Mouse (Mus musculus): Measurements from ENCODE around the gene Gm17349. TPM values are rescaled to one million over a fixed set of nuclear protein-coding genes. Genes with fewer than 3 reads are reported as not detected.
A peak's percentile ranks its signal among the peaks of the same experiment; 100 is the strongest.

Gene Gm17349
- polyA plus RNA-seq, 1 experiment = not detected

GRCm38 (mm10) chr15:99670964-99671670 is 34.2 kb downstream of the Gm17349 start:
- TF ChIP-seq USF1 (IDR thresholded peaks at IDR 0.05; ENCODE audit: low read depth) (no peak), MAX (IDR thresholded peaks at IDR 0.05) (no peak), MYOG (IDR thresholded peaks at IDR 0.05; ENCODE audit: control insufficient read depth, extremely low read depth, insufficient read length) (no peak)
- H3K27me3 ChIP-seq (ENCODE audit: control insufficient read depth, insufficient read depth, insufficient read length) = peaks cover 49% of the 10 kb centered on the region
- H3K79me2 ChIP-seq (ENCODE audit: control insufficient read depth, insufficient read depth) = no peaks in the 10 kb centered on the region
- no peaks in the 10 kb centered on the region for H3K79me3 ChIP-seq (ENCODE audit: low read depth)
- H3ac ChIP-seq (ENCODE audit: control insufficient read depth, insufficient read length, low read depth) = no peak overlapping the region
- no peaks in the 10 kb centered on the region for H3K36me3 ChIP-seq (ENCODE audit: control insufficient read depth, insufficient read depth)
- H3K4me3 ChIP-seq (ENCODE audit: insufficient read depth, poor library complexity, severe bottlenecking) = no peak overlapping the region

DNA sequence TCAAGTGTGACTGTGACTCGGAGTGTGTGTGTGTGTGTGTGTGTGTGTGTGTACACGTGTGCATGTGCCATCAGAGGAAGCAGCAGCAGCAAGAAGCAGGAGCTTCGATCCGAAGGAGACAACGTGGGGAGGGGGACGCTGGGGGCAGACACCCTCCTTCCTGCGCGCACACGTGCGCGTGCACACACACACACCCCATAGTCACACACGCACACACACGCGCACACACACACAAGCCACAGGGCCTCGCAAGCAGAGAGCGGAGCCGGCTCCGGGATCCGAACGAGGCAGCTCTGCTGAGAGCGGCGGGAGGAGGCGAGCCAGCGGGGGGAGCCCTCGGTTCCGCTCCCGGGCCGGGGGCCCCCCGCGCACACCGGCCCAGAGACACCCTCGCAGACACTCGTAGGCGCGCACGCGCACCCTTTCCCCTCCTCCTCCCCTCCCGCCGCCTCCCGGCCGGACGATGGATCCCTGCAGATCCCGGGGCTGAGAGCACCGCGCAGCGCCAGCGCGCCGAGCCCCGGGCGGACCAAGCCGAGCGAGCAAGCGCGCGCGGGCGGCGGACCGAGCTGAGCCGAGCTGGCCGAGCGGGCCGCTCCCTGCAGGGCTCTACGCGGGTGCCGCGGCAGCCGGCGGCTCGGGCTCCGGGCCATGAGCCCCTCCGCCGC is 35.0 kb downstream of the Gm17349 start, which contains the start of gene Asic1:
Gene Asic1, plus strand, starts transcription at position 215 of the 668 bp plus-strand sequence.
- no peaks in the 10 kb centered on the region for H3K36me3 ChIP-seq (ENCODE audit: control insufficient read depth, insufficient read depth)
- no peaks in the 10 kb centered on the region for H3K79me3 ChIP-seq (ENCODE audit: low read depth)
- TF ChIP-seq MYOD1 (IDR thresholded peaks at IDR 0.05; ENCODE audit: control insufficient read depth, insufficient read length, low read depth) (no peak), USF1 (IDR thresholded peaks at IDR 0.05; ENCODE audit: low read depth) (no peak), MYOG (IDR thresholded peaks at IDR 0.05; ENCODE audit: control insufficient read depth, extremely low read depth, insufficient read length) (no peak), CTCF (IDR thresholded peaks at IDR 0.05; ENCODE audit: control insufficient read depth, insufficient read depth, insufficient read length) (no peak), FOSL1 (IDR thresholded peaks at IDR 0.05; ENCODE audit: insufficient read depth, low read length, poor library complexity, severe bottlenecking) (no peak), CEBPB (IDR thresholded peaks at IDR 0.05; ENCODE audit: low read depth) (no peak), MAX (IDR thresholded peaks at IDR 0.05) (no peak)
- H3K4me3 ChIP-seq (ENCODE audit: insufficient read depth, poor library complexity, severe bottlenecking) = no peak within 1 kb of the TSS
- H3K79me2 ChIP-seq (ENCODE audit: control insufficient read depth, insufficient read depth) = no peaks in the 10 kb centered on the region
- H3K27me3 ChIP-seq (ENCODE audit: control insufficient read depth, insufficient read depth, insufficient read length) = peaks cover 54% of the 10 kb centered on the region
- H3ac ChIP-seq (ENCODE audit: control insufficient read depth, insufficient read length, low read depth) = peak within 1 kb of the TSS; percentile 21

- H3K79me3 ChIP-seq (ENCODE audit: low read depth) = no peaks in the 10 kb centered on the region
- H3K36me3 ChIP-seq (ENCODE audit: control insufficient read depth, insufficient read depth) = no peaks in the 10 kb centered on the region
- no peak for TF ChIP-seq CTCF (IDR thresholded peaks at IDR 0.05; ENCODE audit: control insufficient read depth, insufficient read depth, insufficient read length)
- TF ChIP-seq USF1 (IDR thresholded peaks at IDR 0.05; ENCODE audit: low read depth) = no peak
- no peak for TF ChIP-seq MYOD1 (IDR thresholded peaks at IDR 0.05; ENCODE audit: control insufficient read depth, insufficient read length, low read depth)
- no peak for TF ChIP-seq MYOG (IDR thresholded peaks at IDR 0.05; ENCODE audit: control insufficient read depth, extremely low read depth, insufficient read length)
- no peak for TF ChIP-seq FOSL1 (IDR thresholded peaks at IDR 0.05; ENCODE audit: insufficient read depth, low read length, poor library complexity, severe bottlenecking)
- no peak for TF ChIP-seq CEBPB (IDR thresholded peaks at IDR 0.05; ENCODE audit: low read depth)
- no peak for TF ChIP-seq MAX (IDR thresholded peaks at IDR 0.05)
- no peak overlapping the region for H3K4me3 ChIP-seq (ENCODE audit: insufficient read depth, poor library complexity, severe bottlenecking)
- peaks cover 51% of the 10 kb centered on the region for H3K27me3 ChIP-seq (ENCODE audit: control insufficient read depth, insufficient read depth, insufficient read length)
- H3ac ChIP-seq (ENCODE audit: control insufficient read depth, insufficient read length, low read depth) = no peak overlapping the region
- H3K79me2 ChIP-seq (ENCODE audit: control insufficient read depth, insufficient read depth) = no peaks in the 10 kb centered on the region
Measured at GRCm38 (mm10) chr15:99669392-99669791, 35.9 kb downstream of the Gm17349 start.

DNA sequence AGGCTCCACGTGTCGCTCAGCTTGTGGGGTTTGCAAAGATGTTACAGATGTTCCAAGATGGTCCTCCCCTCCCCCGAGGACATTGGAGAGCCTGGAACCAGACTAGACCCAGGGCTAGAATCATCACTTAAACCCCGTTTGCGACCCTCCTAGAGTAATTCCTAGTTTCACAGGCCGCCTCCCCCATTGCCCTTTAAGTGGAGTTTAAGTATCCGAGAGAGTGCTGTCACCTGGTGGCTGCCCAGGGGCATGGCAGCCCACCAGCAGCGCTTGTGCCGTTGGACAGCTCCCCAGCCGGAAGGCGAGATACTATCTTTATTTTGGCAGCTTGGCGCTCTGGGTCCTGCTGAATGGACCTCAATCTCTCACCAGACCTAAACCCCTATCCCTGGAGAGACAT is 36.4 kb downstream of the Gm17349 start:
- Histone ChIP-seq H3ac (ENCODE audit: control insufficient read depth, insufficient read length, low read depth) (no peak overlapping the region), H3K4me3 (ENCODE audit: insufficient read depth, poor library complexity, severe bottlenecking) (no peak overlapping the region), H3K79me2 (ENCODE audit: control insufficient read depth, insufficient read depth) (no peaks in the 10 kb centered on the region), H3K79me3 (ENCODE audit: low read depth) (no peaks in the 10 kb centered on the region), H3K27me3 (ENCODE audit: control insufficient read depth, insufficient read depth, insufficient read length) (peaks cover 50% of the 10 kb centered on the region), H3K36me3 (ENCODE audit: control insufficient read depth, insufficient read depth) (no peaks in the 10 kb centered on the region)
- no peak for TF ChIP-seq MYOG (IDR thresholded peaks at IDR 0.05; ENCODE audit: control insufficient read depth, extremely low read depth, insufficient read length)
- TF ChIP-seq CTCF (IDR thresholded peaks at IDR 0.05; ENCODE audit: control insufficient read depth, insufficient read depth, insufficient read length) = peak; percentile 98
- TF ChIP-seq CEBPB (IDR thresholded peaks at IDR 0.05; ENCODE audit: low read depth) = no peak

- Histone ChIP-seq H3K36me3 (ENCODE audit: control insufficient read depth, insufficient read depth) (no peaks in the 10 kb centered on the region), H3ac (ENCODE audit: control insufficient read depth, insufficient read length, low read depth) (no peak overlapping the region), H3K79me2 (ENCODE audit: control insufficient read depth, insufficient read depth) (no peaks in the 10 kb centered on the region), H3K79me3 (ENCODE audit: low read depth) (no peaks in the 10 kb centered on the region), H3K27me3 (ENCODE audit: control insufficient read depth, insufficient read depth, insufficient read length) (peaks cover 37% of the 10 kb centered on the region), H3K4me3 (ENCODE audit: insufficient read depth, poor library complexity, severe bottlenecking) (no peak overlapping the region)
- TF ChIP-seq CTCF (IDR thresholded peaks at IDR 0.05; ENCODE audit: control insufficient read depth, insufficient read depth, insufficient read length) (no peak), MYOG (IDR thresholded peaks at IDR 0.05; ENCODE audit: control insufficient read depth, extremely low read depth, insufficient read length) (no peak), CEBPB (IDR thresholded peaks at IDR 0.05; ENCODE audit: low read depth) (no peak), MAX (IDR thresholded peaks at IDR 0.05) (no peak), FOSL1 (IDR thresholded peaks at IDR 0.05; ENCODE audit: insufficient read depth, low read length, poor library complexity, severe bottlenecking) (no peak), MYOD1 (IDR thresholded peaks at IDR 0.05; ENCODE audit: control insufficient read depth, insufficient read length, low read depth) (no peak), USF1 (IDR thresholded peaks at IDR 0.05; ENCODE audit: low read depth) (no peak)
Measured at GRCm38 (mm10) chr15:99667544-99667943, 37.7 kb downstream of the Gm17349 start.
